Mouse (Mus musculus) effector memory CD4-positive, alpha-beta T cell, adult 7 months (primary cell): ENCODE results near the gene Vmn1r167. TPM values are rescaled to one million over a fixed set of nuclear protein-coding genes. Genes with fewer than 3 reads are reported as not detected.

Source experiments
- polyA plus RNA-seq: library from polyadenylated mRNA; unstranded; fragments of 100-300 nt; shearing (Covaris generic); gene quantifications from one replicate; pipeline ENCODE4 v1.2.1, GENCODE M21; 2017

Gene Vmn1r167
- not detected for polyA plus RNA-seq

DNA sequence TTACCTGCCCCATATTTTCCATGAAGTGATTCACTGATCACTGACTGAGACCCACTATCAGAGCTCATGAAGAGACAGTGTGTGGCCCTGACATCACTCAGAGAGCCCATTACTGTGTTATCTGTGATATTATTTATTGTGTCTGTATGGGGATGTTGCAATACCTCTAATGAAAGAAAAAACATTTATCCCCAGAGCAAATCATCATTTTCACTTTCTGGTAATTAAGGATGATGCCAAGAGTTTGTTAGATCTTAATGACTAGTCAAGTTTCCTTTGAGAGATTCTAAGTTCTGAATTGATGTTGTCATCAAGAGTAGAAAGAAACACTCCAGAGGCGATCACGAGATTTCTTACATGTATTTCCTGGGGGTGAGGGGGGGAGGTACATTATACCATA, at the start of gene Vmn1r167:
Gene Vmn1r167 (minus strand): TSS at position 101 of the 400 bp plus-strand sequence.

DNA sequence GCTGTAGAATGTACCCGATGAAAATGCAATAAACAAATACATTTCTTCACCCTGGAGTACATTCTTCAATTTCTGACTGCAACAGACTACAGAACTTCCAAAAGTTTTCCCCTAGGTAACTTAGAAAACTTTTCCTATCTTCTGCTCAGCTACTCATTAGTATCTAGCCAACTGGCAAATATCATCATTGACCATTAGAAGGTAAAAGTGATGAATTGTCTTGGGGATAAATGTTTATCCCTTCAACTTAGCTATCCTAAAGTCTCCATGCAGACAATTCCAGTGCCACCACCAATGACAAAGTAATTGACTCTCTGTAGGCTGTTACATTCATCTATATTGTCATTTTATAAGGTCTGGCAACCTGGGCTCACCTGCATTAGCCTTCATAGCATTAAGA, 32.4 kb upstream of the Vmn1r167 start, which contains the start of gene Vmn1r168:
Gene Vmn1r168 (plus strand): TSS at position 301 of the 400 bp plus-strand sequence.

Other genes starting within 250 kb of the Vmn1r167 start
- gene Gm6902, start 228.3 kb downstream of the Vmn1r167 start, polyA plus RNA-seq = 0.85 TPM
- gene Nlrp4e, start 206.0 kb downstream of the Vmn1r167 start, polyA plus RNA-seq = 0.35 TPM
- gene Nlrp5, start 121.3 kb downstream of the Vmn1r167 start, polyA plus RNA-seq = not detected
- not detected for gene Vmn1r168, start 32.5 kb upstream of the Vmn1r167 start, polyA plus RNA-seq
- gene Vmn1r169, start 68.3 kb upstream of the Vmn1r167 start, polyA plus RNA-seq = not detected
- gene Vmn1r170, start 99.0 kb upstream of the Vmn1r167 start, polyA plus RNA-seq = not detected
- not detected for gene Vmn1r171, start 123.5 kb upstream of the Vmn1r167 start, polyA plus RNA-seq
- gene Vmn1r172, start 151.1 kb upstream of the Vmn1r167 start, polyA plus RNA-seq = not detected
- 0.10 TPM for gene Vmn1r173, start 193.5 kb upstream of the Vmn1r167 start, polyA plus RNA-seq
- gene Vmn1r174, start 245.1 kb upstream of the Vmn1r167 start, polyA plus RNA-seq = not detected